Mouse (Mus musculus) monocyte, adult 5-6 weeks (primary cell): ENCODE data around the gene Polr2a. TPM values are rescaled to one million over a fixed set of nuclear protein-coding genes. Genes with fewer than 3 reads are reported as not detected.
"Not testable (repeated sequence)": the region's sequence is repeated elsewhere in the genome, so short reads cannot be mapped to it uniquely, and the experiment has no call there.

Source experiments
- ATAC-seq: fragments of 153-309, 156-312 bp; replicated peaks from 2 replicates; pipeline ENCODE4 v1.8.0; 2017; ENCODE audit warnings: mild to moderate bottlenecking; ENCODE audit not compliant: low TSS enrichment, insufficient number of reproducible peaks, severe bottlenecking, poor library complexity, low FRiP score
- total RNA-seq: library from RNA; stranded (forward); fragments of 200-1000, 200-491, 200-594 nt; gene quantifications from 3 replicates; pipeline ENCODE4 v1.2.3, GENCODE M21; 2017

The Polr2a gene
- total RNA-seq, 1 experiment from 2014 or later = 48.7 TPM

- ATAC-seq = peak; percentile 77
These were observed 709 bp upstream of the Polr2a start for GRCm38 (mm10) chr11:69758971-69759721.

GRCm38 (mm10) chr11:69758090-69758456 is 364 bp downstream of the Polr2a start:
- ATAC-seq = peak; percentile 36

GRCm38 (mm10) chr11:69757303-69758089 is 941 bp downstream of the Polr2a start:
- ATAC-seq = no peak

- no peak for ATAC-seq
These were observed 3.7 kb downstream of the Polr2a start for GRCm38 (mm10) chr11:69754701-69755100.

GRCm38 (mm10) chr11:69754233-69754632 is 4.2 kb downstream of the Polr2a start:
- ATAC-seq = no peak

GRCm38 (mm10) chr11:69752686-69753085 is 5.8 kb downstream of the Polr2a start:
- ATAC-seq = no peak

- no peak for ATAC-seq
These were observed 6.8 kb downstream of the Polr2a start for GRCm38 (mm10) chr11:69751635-69752034.

- ATAC-seq = not testable (repeated sequence)
These were observed 27.0 kb downstream of the Polr2a start for GRCm38 (mm10) chr11:69731408-69731807.

GRCm38 (mm10) chr11:69729063-69729462 is 29.4 kb downstream of the Polr2a start:
- peak; percentile 67 for ATAC-seq

GRCm38 (mm10) chr11:69725951-69726350 is 32.5 kb downstream of the Polr2a start:
- ATAC-seq = no peak

- no peak for ATAC-seq
These were observed 35.4 kb downstream of the Polr2a start for GRCm38 (mm10) chr11:69723074-69723473.

- no peak for ATAC-seq
These were observed 37.6 kb downstream of the Polr2a start for GRCm38 (mm10) chr11:69720852-69721251.

- no peak for ATAC-seq
These were observed 39.0 kb downstream of the Polr2a start for GRCm38 (mm10) chr11:69719423-69719822.

- no peak for ATAC-seq
These were observed 39.8 kb downstream of the Polr2a start for GRCm38 (mm10) chr11:69718661-69719060.

- ATAC-seq = no peak
These were observed 41.5 kb downstream of the Polr2a start for GRCm38 (mm10) chr11:69716953-69717352.

- ATAC-seq = no peak
These were observed 42.5 kb downstream of the Polr2a start for GRCm38 (mm10) chr11:69715929-69716328.

GRCm38 (mm10) chr11:69715482-69715881 is 43.0 kb downstream of the Polr2a start:
- peak; percentile 61; the same call in 1 of the 2 replicates for ATAC-seq

- ATAC-seq = no peak
These were observed 43.7 kb downstream of the Polr2a start for GRCm38 (mm10) chr11:69714636-69715329.

GRCm38 (mm10) chr11:69712954-69713672 is 45.3 kb downstream of the Polr2a start:
- no peak for ATAC-seq
